Mouse (Mus musculus) mouse trophoblast stem cell (cell line): ENCODE data around the gene Pgp.

ENCODE experiments used
- in situ Hi-C, 2 experiments: fragments of 300-500 bp; cut with MseI, MboI; formaldehyde crosslinking; loops; 2 replicates in 1 of 2; 3 replicates in 1 of 2; pipeline ENCODE4 v1.15.1; 2025

The Pgp gene

DNA sequence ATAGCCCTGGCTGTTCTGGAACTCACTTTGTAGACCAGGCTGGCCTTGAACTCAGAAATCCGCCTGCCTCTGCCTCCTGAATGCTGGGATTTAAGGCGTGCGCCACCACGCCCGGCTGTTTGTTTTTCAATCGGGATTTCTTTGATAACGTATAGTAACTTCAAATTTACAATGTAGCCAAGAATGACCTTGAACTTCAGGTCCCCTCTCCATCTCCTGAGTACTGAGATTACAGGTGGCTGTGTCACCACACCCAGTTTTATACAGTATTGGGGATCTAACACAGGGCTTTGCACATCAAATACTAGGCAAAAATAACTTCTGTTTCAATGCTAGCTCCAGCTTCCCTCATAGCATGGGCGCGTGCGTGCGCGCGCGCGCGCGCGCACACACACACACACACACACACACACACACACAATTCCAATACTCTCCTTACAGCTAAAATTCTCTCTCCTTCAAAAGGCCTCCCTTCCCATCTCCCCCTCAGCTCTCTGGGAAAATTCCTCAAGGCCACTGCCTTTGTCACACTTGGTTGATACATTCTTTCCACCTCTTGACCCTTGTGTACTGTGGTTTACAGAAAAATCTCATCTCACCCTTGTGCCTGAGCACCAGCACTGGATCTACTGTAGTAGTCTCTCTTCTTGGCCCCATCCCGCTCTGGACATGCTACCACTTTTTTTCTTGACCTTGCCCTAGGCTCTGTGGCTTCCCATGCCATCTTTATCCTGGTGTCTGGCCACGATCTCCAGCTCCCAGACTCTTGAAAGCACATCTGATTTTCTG is 11.0 kb downstream of the Pgp start:
- in situ Hi-C loops = no loop called here

DNA sequence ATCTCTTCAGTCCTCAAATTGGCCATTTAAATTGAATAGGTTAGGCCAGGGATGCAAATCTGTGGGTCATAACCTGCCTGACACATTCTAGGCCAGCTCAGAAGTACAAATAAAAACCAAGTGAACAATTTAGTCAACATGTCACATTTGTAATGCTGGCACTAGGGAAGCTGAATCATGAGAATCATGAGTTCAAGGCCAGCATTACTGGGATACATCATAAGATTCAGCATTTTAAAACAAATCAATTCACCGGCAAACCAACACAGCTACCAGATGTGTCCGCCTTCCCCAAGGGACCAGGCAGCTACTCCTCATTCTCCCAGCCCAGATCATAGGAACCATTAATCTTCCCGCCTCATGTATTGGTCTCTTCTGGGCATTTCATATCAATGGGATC is 13.3 kb downstream of the Pgp start:
- in situ Hi-C loops = no loop called here

DNA sequence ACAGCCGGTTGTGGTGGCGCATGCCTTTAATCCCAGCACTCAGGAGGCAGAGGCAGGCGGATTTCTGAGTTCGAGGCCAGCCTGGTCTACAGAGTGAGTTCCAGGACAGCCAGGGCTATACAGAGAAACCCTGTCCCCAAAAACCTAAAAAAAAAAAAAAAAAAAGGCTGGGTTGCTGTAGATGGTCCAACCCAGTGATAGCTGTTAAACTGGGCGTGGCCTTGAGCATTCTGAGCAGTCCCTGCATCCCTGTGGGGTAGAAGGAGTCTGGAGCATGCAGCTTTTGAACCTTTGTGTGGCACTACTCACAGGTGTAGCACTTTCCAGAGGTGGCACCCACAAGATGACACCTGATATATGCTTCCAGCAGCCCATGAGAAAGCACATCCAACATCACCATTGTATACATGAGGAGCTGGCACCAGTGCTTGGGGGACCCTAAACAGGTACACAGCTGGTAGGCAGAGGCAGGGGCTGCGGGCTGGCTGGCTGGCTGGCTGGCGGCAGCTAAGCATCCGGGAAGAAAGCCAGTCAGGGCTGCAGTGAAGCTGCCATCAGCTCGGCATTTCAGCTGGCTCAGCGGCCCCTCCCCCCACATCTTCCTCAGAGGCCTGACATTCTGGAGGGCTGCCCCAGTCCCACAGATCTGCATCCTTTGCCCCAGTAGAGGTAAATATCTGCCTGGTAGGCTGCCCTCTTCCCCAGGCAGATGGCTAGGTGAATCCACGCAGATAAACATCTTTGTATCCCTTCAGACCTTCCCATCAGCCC is 15.1 kb downstream of the Pgp start:
- in situ Hi-C loops = no loop called here

- in situ Hi-C loops = no loop called here
Observed at GRCm38 (mm10) chr17:24488186-24488661, 18.0 kb downstream of the Pgp start, which contains the start of gene Caskin1. Gene Caskin1 (plus strand): TSS chr17:24488601.

DNA sequence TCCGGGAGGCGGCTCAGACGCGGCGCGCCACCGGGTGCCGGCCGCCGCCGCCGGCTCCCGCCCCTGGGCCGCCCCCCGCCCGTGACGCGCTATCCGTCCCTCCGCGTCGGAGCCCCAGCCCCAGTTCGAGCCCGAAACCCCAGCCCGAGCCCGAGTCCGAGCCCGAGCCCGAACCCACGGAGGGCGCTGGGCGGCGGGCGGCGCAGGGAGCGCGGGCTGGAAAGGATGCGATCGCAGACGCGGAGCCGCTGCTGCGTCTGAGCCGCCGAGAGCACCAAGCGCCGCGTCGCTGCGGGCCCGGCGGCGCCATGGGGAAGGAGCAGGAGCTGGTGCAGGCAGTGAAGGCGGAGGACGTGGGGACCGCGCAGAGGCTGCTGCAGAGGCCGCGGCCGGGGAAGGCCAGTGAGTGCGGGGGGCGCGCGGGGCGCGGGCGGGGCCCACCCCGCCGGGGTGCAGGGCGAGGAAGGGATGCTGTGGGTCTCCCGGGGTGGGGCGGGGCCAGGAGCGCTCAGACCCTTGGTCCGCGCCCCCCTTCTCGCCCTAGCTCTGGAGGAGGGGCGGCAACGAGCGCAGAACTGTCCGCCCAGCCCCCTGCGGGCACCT is 18.6 kb downstream of the Pgp start:
- in situ Hi-C loops = no loop called here

DNA sequence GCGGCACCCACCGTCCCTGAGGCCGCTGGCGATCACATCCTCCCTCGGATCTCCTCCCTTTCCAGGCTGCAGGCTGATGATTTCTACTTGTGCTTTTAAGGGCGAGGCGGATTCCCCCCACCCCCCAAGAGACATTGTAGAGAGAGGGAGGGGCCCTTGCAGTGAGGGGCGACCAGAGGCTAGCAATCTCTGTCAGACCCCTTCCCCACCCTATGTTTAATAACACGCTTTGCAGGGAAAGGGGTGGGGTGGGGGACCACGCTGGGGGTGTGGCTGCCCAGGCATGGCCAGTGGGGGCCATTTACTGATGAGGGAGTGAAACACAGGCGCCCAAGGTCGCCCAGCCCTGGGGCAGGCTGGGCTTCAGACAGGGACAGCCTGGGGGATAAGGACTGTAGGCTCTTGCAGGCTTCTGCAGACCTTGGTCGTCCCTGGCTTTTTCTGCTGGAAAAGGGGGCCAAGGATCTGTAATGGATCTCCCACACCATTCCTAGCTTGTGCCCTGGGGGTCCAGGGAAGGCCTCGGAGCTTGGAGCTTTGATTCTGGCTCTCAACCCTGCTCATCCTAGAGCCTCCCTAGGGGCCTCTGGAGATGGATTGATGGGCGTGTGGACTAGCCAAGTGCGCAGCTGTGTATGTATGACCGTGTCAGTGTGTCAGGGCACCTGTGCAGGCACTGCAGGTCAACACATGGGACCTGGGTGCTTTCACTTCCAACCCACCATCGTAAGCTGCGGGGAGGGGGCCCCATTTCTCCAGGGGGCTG is 19.3 kb downstream of the Pgp start:
- in situ Hi-C loops = no loop called here

GRCm38 (mm10) chr17:24490399-24490798 is 20.2 kb downstream of the Pgp start:
- in situ Hi-C loops = no loop called here

GRCm38 (mm10) chr17:24494627-24495335 is 24.6 kb downstream of the Pgp start:
- in situ Hi-C loops = no loop called here

- in situ Hi-C loops = no loop called here
Observed at GRCm38 (mm10) chr17:24495443-24495842, 25.3 kb downstream of the Pgp start.

GRCm38 (mm10) chr17:24496026-24496425 is 25.8 kb downstream of the Pgp start:
- in situ Hi-C loops = no loop called here

DNA sequence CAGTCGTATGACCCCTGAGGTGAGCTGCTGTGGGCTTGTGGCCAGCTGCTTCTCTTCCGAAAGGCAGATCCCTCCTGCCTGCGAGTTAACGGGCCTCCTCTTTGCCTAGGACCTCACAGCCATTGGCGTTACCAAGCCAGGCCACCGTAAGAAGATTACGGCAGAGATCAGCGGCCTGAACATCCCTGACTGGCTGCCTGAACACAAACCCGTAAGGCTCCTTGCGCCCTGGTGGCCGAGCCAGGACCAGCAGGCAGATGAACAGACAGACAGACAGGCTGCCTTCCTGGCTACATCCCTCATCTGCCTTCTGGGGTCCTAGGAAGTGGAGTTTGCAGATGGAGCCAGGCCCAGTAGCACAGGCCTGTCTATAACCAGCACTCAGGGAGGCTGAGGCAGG is 32.0 kb downstream of the Pgp start:
- in situ Hi-C loops = no loop called here

DNA sequence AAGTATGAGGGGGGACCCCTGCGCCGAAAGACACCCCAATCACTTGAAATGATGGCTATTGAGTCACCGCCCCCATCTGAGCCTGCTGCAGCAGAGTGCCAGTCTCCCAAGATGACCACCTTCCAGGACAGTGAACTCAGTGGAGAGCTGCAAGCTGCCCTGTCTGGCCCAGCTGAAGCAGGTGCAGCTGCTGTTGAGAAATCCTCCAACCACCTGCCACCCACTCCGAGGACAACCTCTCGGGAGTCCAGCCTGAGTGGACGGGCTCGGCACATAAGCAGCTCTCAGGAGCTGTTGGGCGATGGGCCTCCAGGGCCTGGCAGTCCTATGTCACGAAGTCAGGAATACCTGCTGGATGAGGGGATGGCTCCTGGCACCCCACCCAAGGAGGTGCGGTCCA is 33.9 kb downstream of the Pgp start:
- in situ Hi-C loops = no loop called here

- in situ Hi-C loops = no loop called here
Observed at GRCm38 (mm10) chr17:24505286-24505955, 35.2 kb downstream of the Pgp start.

DNA sequence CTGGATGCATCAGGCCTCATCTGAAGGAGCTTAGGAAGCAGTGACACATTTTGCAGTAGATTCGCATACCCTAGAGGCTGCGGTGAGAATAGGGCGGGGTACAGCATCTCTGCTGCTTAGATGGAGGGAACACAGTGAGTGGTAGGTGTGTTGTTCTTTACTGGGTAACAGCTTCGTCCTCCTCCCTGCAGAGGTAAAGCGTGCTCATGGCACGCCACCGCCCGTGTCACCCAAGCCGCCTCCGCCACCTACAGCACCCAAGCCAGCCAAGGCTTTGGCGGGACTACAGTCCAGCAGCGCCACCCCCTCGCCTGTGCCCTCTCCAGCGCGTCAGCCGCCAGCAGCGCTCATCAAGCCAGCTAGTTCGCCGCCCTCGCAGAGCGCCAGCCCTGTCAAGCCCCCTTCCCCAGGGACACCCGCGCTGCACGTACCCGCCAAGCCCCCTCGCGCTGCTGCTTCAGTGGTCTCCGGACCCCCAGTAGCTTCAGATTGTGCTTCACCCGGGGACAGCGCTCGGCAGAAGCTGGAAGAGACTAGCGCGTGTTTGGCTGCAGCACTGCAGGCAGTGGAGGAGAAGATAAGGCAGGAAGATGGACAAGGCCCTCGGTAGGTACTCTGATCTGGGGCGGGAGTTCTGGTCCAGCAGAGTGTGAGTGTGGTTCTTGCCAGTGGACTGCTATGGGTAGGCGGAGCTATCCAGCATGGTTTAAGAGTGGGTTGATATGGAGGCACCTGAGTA is 36.3 kb downstream of the Pgp start:
- in situ Hi-C loops = no loop called here

GRCm38 (mm10) chr17:24507129-24507664 is 37.0 kb downstream of the Pgp start:
- in situ Hi-C loops = no loop called here

- in situ Hi-C loops = no loop called here
Observed at GRCm38 (mm10) chr17:24507806-24508460, 37.7 kb downstream of the Pgp start.

DNA sequence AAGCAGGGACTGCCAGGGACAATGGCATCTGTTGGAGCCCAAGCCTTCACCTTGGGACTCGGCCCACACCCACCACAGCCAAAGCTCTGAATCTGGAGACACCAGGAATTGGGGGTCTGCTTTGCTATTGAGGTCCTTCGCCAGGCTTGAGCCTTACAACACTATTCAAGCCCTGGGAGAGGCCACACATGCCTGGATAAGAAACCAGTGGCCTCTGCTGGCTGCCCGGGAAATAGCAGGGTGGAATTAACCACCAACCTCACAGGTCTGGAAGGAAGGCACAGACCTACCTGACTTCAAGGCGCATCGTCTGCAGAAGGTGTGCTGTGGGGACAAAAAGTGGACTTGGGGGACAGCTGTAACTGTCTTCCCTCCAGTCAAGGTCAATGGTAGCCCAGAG is 43.4 kb downstream of the Pgp start:
- in situ Hi-C loops = no loop called here

- in situ Hi-C loops = no loop called here
Observed at GRCm38 (mm10) chr17:24514270-24515257, 44.4 kb downstream of the Pgp start.
